Mouse (Mus musculus) midbrain, postnatal 0 days (tissue): ENCODE measurements around the gene Myo9b. TPM values are rescaled to one million over a fixed set of nuclear protein-coding genes. Genes with fewer than 3 reads are reported as not detected.

Experiments used
- ATAC-seq: fragments of 200-750 bp; cut with Nextera tagmentation; 2 replicates; pipeline ENCODE4 v1.8.0; 2017; ENCODE audit warnings: moderate number of reproducible peaks, mild to moderate bottlenecking, moderate TSS enrichment, moderate library complexity; ENCODE audit not compliant: low FRiP score
- DNase-seq: peaks from one replicate; pipeline ENCODE4 v3.0.0-alpha.2; 2015; ENCODE audit warnings: low spot score
- H3K27ac ChIP-seq: fragments of 300-500 bp; sonication (generic); 2 replicates; pipeline ENCODE4 v1.5.1; 2014; ENCODE audit warnings: low read depth, mild to moderate bottlenecking, low read length, mixed read lengths
- H3K27me3 ChIP-seq: fragments of 300-500 bp; sonication (generic); 2 replicates; pipeline ENCODE4 v1.6.1; 2014; ENCODE audit warnings: low read length, control low read depth, mixed read lengths; ENCODE audit not compliant: insufficient read depth
- H3K36me3 ChIP-seq: fragments of 300-500 bp; sonication (generic); 2 replicates; pipeline ENCODE4 v1.6.1; 2014; ENCODE audit warnings: low read length, control low read depth, mixed read lengths; ENCODE audit not compliant: insufficient read depth
- H3K4me1 ChIP-seq: fragments of 300-500 bp; sonication (generic); 2 replicates; pipeline ENCODE4 v1.6.1; 2014; ENCODE audit warnings: mild to moderate bottlenecking, control low read depth, antibody characterized with exemption, low read length, mixed read lengths; ENCODE audit not compliant: insufficient read depth
- H3K4me2 ChIP-seq: fragments of 300-500 bp; sonication (generic); 2 replicates; pipeline ENCODE4 v1.6.1; 2014; ENCODE audit warnings: low read depth, mild to moderate bottlenecking, low read length, mixed read lengths; ENCODE audit not compliant: poor library complexity, severe bottlenecking
- H3K4me3 ChIP-seq: fragments of 300-500 bp; sonication (generic); 2 replicates; pipeline ENCODE4 v1.5.1; 2014; ENCODE audit warnings: low read depth, mild to moderate bottlenecking, low read length, moderate library complexity
- H3K9ac ChIP-seq: fragments of 300-500 bp; sonication (generic); replicated peaks from 2 replicates; pipeline ENCODE4 v1.6.1; 2014; ENCODE audit warnings: mild to moderate bottlenecking, low read length, moderate library complexity, mixed read lengths; ENCODE audit not compliant: poor library complexity, severe bottlenecking
- H3K9me3 ChIP-seq: fragments of 300-500 bp; sonication (generic); 2 replicates; pipeline ENCODE4 v1.6.1; 2016; ENCODE audit warnings: low read length, control low read depth
- CTCF ChIP-seq: IDR thresholded peaks from 2 replicates; pipeline ENCODE4 v1.5.1; 2016; ENCODE audit warnings: antibody characterized with exemption, mild to moderate bottlenecking
- WGBS: fragments of 180-500 bp; shearing (Covaris S2); extraction: QIAGEN DNeasy Blood & Tissue Kit; methylation state at CpG from one replicate; pipeline ENCODE4 v1.1.7; 2014; 5-methylcytosine and 5-hydroxymethylcytosine counted together
- polyA plus RNA-seq: library from polyadenylated mRNA; unstranded; fragments of >200 nt; fragmentation: Nextera tagmentation; extraction: Ambion mirVana; gene quantifications from 2 replicates; pipeline ENCODE4 v1.2.1, GENCODE M21; 2015
- total RNA-seq: library from RNA; depleted of rRNA; stranded (reverse); fragments of >200 nt; gene quantifications from 2 replicates; pipeline ENCODE4 v1.2.3, GENCODE M21; 2014

Myo9b gene
- total and polyA plus RNA-seq, 2 experiments from 2014 or later: 7.6 to 32.3 TPM

DNA sequence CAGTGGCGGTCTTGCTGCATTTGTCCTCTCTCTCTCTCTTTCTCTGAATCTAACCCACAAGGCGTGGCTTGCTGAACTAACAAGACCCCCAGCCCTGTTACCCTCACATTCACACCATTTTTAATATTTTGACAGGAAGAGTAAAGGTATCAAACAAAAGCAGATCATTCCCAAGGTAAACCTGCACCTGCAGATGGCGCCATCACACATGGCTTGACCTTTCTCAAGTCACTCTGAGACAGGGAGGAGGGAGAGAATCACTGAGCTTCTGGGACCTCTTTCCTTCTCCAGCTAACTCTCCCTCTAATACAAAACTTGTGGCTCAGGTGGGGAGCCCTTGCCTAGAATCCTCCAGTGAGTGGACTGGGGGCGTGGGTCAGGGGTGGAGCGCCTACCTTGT is 68.1 kb downstream of the Myo9b start:
- no peak overlapping the region for H3K4me2 ChIP-seq
- peaks cover 53% of the 10 kb centered on the region for H3K36me3 ChIP-seq
- H3K9ac ChIP-seq: no peak overlapping the region
- no peaks in the 10 kb centered on the region for H3K4me1 ChIP-seq
- ATAC-seq: no peak; the same call in 1 of the 2 replicates
- peak; percentile 65 for TF ChIP-seq CTCF
- H3K4me3 ChIP-seq: no peak overlapping the region
- no peaks in the 10 kb centered on the region for H3K9me3 ChIP-seq
- peak; percentile 38 for DNase-seq
- 76% methylated on average over 5 of the region's 5 CpGs for WGBS
- no peak overlapping the region for H3K27ac ChIP-seq
- H3K27me3 ChIP-seq: no peaks in the 10 kb centered on the region

- H3K27me3 ChIP-seq: no peaks in the 10 kb centered on the region
- no peak for ATAC-seq
- no peak overlapping the region for H3K9ac ChIP-seq
- H3K4me2 ChIP-seq: no peak overlapping the region
- 83% methylated on average over 1 of the region's 1 CpGs for WGBS
- H3K27ac ChIP-seq: no peak overlapping the region
- H3K4me3 ChIP-seq: no peak overlapping the region
- no peak for DNase-seq
- TF ChIP-seq CTCF: no peak
- no peaks in the 10 kb centered on the region for H3K9me3 ChIP-seq
- no peaks in the 10 kb centered on the region for H3K4me1 ChIP-seq
- H3K36me3 ChIP-seq: peaks cover 85% of the 10 kb centered on the region
Measured at GRCm38 (mm10) chr8:71346581-71346980, 74.1 kb downstream of the Myo9b start.

- Histone ChIP-seq H3K9ac (no peak overlapping the region), H3K36me3 (peaks cover 94% of the 10 kb centered on the region), H3K4me3 (no peak overlapping the region), H3K4me2 (no peak overlapping the region), H3K27me3 (no peaks in the 10 kb centered on the region), H3K9me3 (no peaks in the 10 kb centered on the region), H3K27ac (no peak overlapping the region), H3K4me1 (no peaks in the 10 kb centered on the region)
- ATAC-seq (no peak), DNase-seq (no peak)
- WGBS: 77% methylated on average over 3 of the region's 3 CpGs
- TF ChIP-seq CTCF: no peak
Measured at GRCm38 (mm10) chr8:71351117-71351516, 78.6 kb downstream of the Myo9b start.

DNA sequence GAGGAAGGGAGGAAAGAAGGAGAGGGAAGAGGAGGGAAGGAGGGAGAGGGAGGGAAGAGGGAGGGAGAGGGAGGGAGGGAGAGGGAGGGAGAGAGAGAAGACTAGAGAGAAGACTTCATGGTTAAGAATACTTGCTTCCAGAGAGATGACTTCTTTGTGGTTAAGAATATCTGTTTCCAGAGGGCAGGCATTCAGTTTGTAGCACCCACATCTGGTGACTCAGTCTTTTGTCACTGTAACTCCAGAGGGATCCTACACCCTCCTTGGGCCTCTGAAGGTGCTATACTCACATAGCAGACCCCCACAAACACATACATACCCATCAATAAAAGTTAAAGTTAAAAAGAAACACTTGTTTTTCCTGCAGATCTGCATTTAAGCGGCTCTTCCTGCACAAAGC is 79.0 kb downstream of the Myo9b start:
- no peaks in the 10 kb centered on the region for H3K4me1 ChIP-seq
- TF ChIP-seq CTCF: no peak
- peaks cover 94% of the 10 kb centered on the region for H3K36me3 ChIP-seq
- H3K27me3 ChIP-seq: no peaks in the 10 kb centered on the region
- no peaks in the 10 kb centered on the region for H3K9me3 ChIP-seq
- no peak overlapping the region for H3K4me2 ChIP-seq
- DNase-seq (no peak), ATAC-seq (no peak)
- no peak overlapping the region for H3K27ac ChIP-seq
- no peak overlapping the region for H3K9ac ChIP-seq
- WGBS: 97% methylated on average over 1 of the region's 1 CpGs
- no peak overlapping the region for H3K4me3 ChIP-seq

- Histone ChIP-seq H3K27me3 (no peaks in the 10 kb centered on the region), H3K4me1 (no peaks in the 10 kb centered on the region), H3K27ac (no peak overlapping the region), H3K36me3 (peaks cover 78% of the 10 kb centered on the region), H3K4me2 (no peak overlapping the region), H3K9ac (no peak overlapping the region), H3K4me3 (no peak overlapping the region), H3K9me3 (no peaks in the 10 kb centered on the region)
- no peak for TF ChIP-seq CTCF
- DNase-seq: no peak
- WGBS: 94% methylated on average over 3 of the region's 3 CpGs
- no peak for ATAC-seq
Measured at GRCm38 (mm10) chr8:71358026-71358425, 85.5 kb downstream of the Myo9b start.

GRCm38 (mm10) chr8:71366771-71367528 is 94.4 kb downstream of the Myo9b start, which contains the start of gene Use1:
TSS of gene Use1 (plus strand) at chr8:71366848.
- under 1% methylated on average over 56 of the region's 56 CpGs for WGBS
- peaks cover 6% of the 10 kb centered on the region; the same call in 1 of the 2 replicates for H3K36me3 ChIP-seq

More at GRCm38 (mm10) chr8:71366771-71367528, 94.4 kb downstream of the Myo9b start, which contains the start of gene Use1:
- Histone ChIP-seq H3K4me2 (peak within 1 kb of the TSS; percentile 91), H3K4me3 (peak within 1 kb of the TSS; percentile 62), H3K4me1 (peaks cover 8% of the 10 kb centered on the region; the same call in 1 of the 2 replicates), H3K9ac (peak within 1 kb of the TSS; percentile 69), H3K27ac (peak within 1 kb of the TSS; percentile 91), H3K9me3 (no peaks in the 10 kb centered on the region), H3K27me3 (no peaks in the 10 kb centered on the region)
- TF ChIP-seq CTCF: no peak
- peak; percentile 82 for ATAC-seq
- peak; percentile 94 for DNase-seq
